In the genomic region with DNA sequence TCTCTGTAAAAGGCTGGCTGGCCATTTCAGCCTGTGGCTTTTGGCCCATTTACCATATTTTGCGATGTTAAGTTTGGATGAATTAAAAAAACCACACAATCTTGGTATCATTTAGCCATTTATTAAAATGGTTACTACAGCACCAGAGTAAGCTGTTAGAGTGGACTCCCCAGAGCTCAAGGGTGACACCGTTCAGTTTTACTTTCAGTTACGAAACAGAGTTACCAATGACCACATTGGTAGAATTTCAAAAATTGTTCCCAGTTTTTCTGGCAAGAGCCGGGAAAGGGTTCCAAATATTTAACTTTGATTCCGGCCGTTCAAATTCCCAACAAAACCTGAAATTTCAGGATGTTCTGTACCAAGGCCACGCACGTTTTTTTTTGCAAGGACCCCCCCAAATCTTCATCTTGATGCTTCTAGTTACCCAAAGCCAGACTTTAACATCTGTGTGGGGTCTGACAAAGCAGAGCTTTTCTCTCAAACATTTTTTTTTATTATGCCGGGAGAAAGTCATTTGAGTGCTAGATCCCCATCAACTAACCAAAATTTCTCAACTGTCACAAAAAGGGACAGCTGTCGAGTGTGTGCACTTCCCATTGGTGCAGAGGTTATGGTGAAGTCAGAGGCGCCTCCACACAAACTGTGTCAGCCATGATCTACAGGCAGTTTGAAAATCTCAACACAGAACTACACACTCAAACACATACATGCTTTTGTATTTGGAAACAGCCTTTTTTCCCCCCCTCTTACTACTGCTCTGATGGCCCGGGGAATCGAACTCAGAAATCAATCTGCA, we compare ENCODE assay signal across 8 mouse cellular contexts. TPM values are rescaled to one million over a fixed set of nuclear protein-coding genes. Genes with fewer than 3 reads are reported as not detected.
DNase-seq lines count a peak whose midpoint lies in the region; ATAC-seq and TF ChIP-seq lines count a peak whose summit lies in the region.

No protein-coding gene starts in this region.

- H3K4me3 ChIP-seq in left cerebral cortex, adult 2 months, result peak overlapping the region; percentile 63
- peak overlapping the region; percentile 51 for H3K4me3 ChIP-seq in embryonic facial prominence, embryonic 11.5 days (ENCODE audit: low read depth, low read length)
- H3K4me3 ChIP-seq in midbrain, postnatal 0 days (ENCODE audit: low read depth, low read length), result peak overlapping the region; percentile 91

- peaks cover 23% of the 10 kb centered on the region for H3K36me3 ChIP-seq in embryonic facial prominence, embryonic 11.5 days (replicated peaks; ENCODE audit: control insufficient read depth, insufficient read depth, low read depth, low read length)
- H3K36me3 ChIP-seq in midbrain, postnatal 0 days (ENCODE audit: insufficient read depth, low read length), result peaks cover 38% of the 10 kb centered on the region

- no peaks in the 10 kb centered on the region; the same call in 1 of the 2 replicates for H3K4me1 ChIP-seq in embryonic facial prominence, embryonic 11.5 days (ENCODE audit: control insufficient read depth, insufficient read depth, low read length)
- peaks cover 9% of the 10 kb centered on the region; the same call in 1 of the 2 replicates for H3K4me1 ChIP-seq in midbrain, postnatal 0 days (ENCODE audit: insufficient read depth, low read length)

- H3K9me3 ChIP-seq in embryonic facial prominence, embryonic 11.5 days (replicated peaks; ENCODE audit: control insufficient read depth, low read length), result no peaks in the 10 kb centered on the region
- no peaks in the 10 kb centered on the region for H3K9me3 ChIP-seq in midbrain, postnatal 0 days (ENCODE audit: low read length)

- TF ChIP-seq CTCF in left cerebral cortex, adult 2 months (IDR thresholded peaks at IDR 0.05), result no peak
- no peak for TF ChIP-seq CTCF in midbrain, postnatal 0 days (IDR thresholded peaks at IDR 0.05)

- 76% methylated on average over 13 of the region's 13 CpGs for WGBS in embryonic facial prominence, embryonic 11.5 days
- 61% methylated on average over 13 of the region's 13 CpGs for WGBS in midbrain, postnatal 0 days

- H3K9ac ChIP-seq in embryonic facial prominence, embryonic 11.5 days (replicated peaks; ENCODE audit: low read length), result peak overlapping the region; percentile 30; the same call in 1 of the 2 replicates
- no peak overlapping the region for H3K9ac ChIP-seq in midbrain, postnatal 0 days (replicated peaks; ENCODE audit: low read length, poor library complexity, severe bottlenecking)

- intact Hi-C loops in left cerebral cortex, adult 2 months (cut with DNase I), result loop anchor here (5.0 to 10.0 kb wide), 3 partner anchors 241 to 438 kb away; partner anchors contain the start of gene Arid2

- no peak overlapping the region for H3K27ac ChIP-seq in left cerebral cortex, adult 2 months
- H3K27ac ChIP-seq in embryonic facial prominence, embryonic 11.5 days (replicated peaks; ENCODE audit: low read depth, low read length), result no peak overlapping the region
- no peak overlapping the region for H3K27ac ChIP-seq in midbrain, postnatal 0 days (ENCODE audit: low read depth, low read length)

- no peak for ATAC-seq in embryonic facial prominence, embryonic 11.5 days (replicated peaks; ENCODE audit: insufficient number of reproducible peaks, low FRiP score, low TSS enrichment, low read depth)
- ATAC-seq in midbrain, postnatal 0 days (ENCODE audit: low FRiP score), result no peak
- ATAC-seq in frontal cortex, adult (ENCODE audit: low TSS enrichment), result no peak

- no peaks in the 10 kb centered on the region for H3K27me3 ChIP-seq in embryonic facial prominence, embryonic 11.5 days (ENCODE audit: control insufficient read depth, insufficient read depth, low read length)
- no peaks in the 10 kb centered on the region for H3K27me3 ChIP-seq in midbrain, postnatal 0 days (ENCODE audit: insufficient read depth, low read length)

- DNase-seq in left cerebral cortex, adult 2 months (ENCODE audit: extremely low spot score in 1 of 2, low spot score in 2 of 2), result no peak
- no peak for DNase-seq in left cerebral cortex, adult 11 months (ENCODE audit: low spot score)
- DNase-seq in embryonic facial prominence, embryonic 11.5 days (ENCODE audit: low spot score), result no peak
- DNase-seq in induced T-regulatory cell, adult 2 months (ENCODE audit: low read depth), result peak; percentile 72
- no peak for DNase-seq in midbrain, postnatal 0 days (ENCODE audit: low spot score)
- no peak for DNase-seq in c-Kit-positive CD71-positive TER-119-positive erythroid progenitor cells, embryonic 14.5 days (ENCODE audit: low spot score)
- no peak for DNase-seq in kidney, adult 18-20 months

- peak overlapping the region; percentile 43 for H3K4me2 ChIP-seq in embryonic facial prominence, embryonic 11.5 days (ENCODE audit: low read depth, low read length)
- peak overlapping the region; percentile 55 for H3K4me2 ChIP-seq in midbrain, postnatal 0 days (ENCODE audit: low read depth, low read length, poor library complexity, severe bottlenecking)

RNA-seq across cellular contexts. Expression of gene Slc38a2, which starts 2.8 kb away (rescaled TPM):
- total RNA-seq in left cerebral cortex, adult 2 months (2021), result 100 to 1,000 TPM in 1 of 2 experiments, 10 to 100 TPM in 1; 96.9 to 108 TPM
- 227 and 255 TPM in 2 replicates for polyA plus RNA-seq in embryonic facial prominence, embryonic 11.5 days (2014; fragmentation: Nextera tagmentation; extraction: Ambion mirVana)
- 90.9 and 96.1 TPM in 2 replicates for total RNA-seq in midbrain, postnatal 0 days (2014; rRNA removed)
- polyA plus RNA-seq in midbrain, postnatal 0 days (2015; fragmentation: Nextera tagmentation; extraction: Ambion mirVana), result 71.3 and 79.4 TPM in 2 replicates

RNA-seq across cellular contexts. Expression of gene Slc38a1, which starts 54.0 kb away (rescaled TPM):
- 100 to 1,000 TPM; 111 to 116 TPM for total RNA-seq in left cerebral cortex, adult 2 months (2021)
- polyA plus RNA-seq in embryonic facial prominence, embryonic 11.5 days (2014; fragmentation: Nextera tagmentation; extraction: Ambion mirVana), result 97.1 and 101 TPM in 2 replicates
- total RNA-seq in midbrain, postnatal 0 days (2014; rRNA removed), result 75.2 and 90.4 TPM in 2 replicates
- 76.1 and 91.2 TPM in 2 replicates for polyA plus RNA-seq in midbrain, postnatal 0 days (2015; fragmentation: Nextera tagmentation; extraction: Ambion mirVana)
